Mouse (Mus musculus) CD8-positive naive resting alpha-beta T cell, adult 2 months (primary cell): Measurements from ENCODE around the gene 3110082I17Rik.

Experiments used
- DNase-seq, 2 experiments: peaks; one replicate each; pipeline ENCODE4 v3.0.0; 2022; ENCODE audit warnings: low read depth in 2 of 2, low spot score in 2 of 2

3110082I17Rik gene

GRCm38 (mm10) chr5:139423026-139423865 is 37.1 kb downstream of the 3110082I17Rik start, which contains the start of gene Gper1:
Gene Gper1, plus strand, starts transcription at chr5:139423151.
- DNase-seq = no peak

- DNase-seq = no peak
Observed at GRCm38 (mm10) chr5:139418633-139419032, 41.7 kb downstream of the 3110082I17Rik start.

GRCm38 (mm10) chr5:139418110-139418509 is 42.2 kb downstream of the 3110082I17Rik start:
- no peak for DNase-seq

- no peak for DNase-seq
Observed at GRCm38 (mm10) chr5:139417480-139417879, 42.8 kb downstream of the 3110082I17Rik start.

- DNase-seq = no peak
Observed at GRCm38 (mm10) chr5:139416942-139417341, 43.4 kb downstream of the 3110082I17Rik start.

- DNase-seq = no peak
Observed at GRCm38 (mm10) chr5:139415001-139415400, 45.3 kb downstream of the 3110082I17Rik start.

- DNase-seq = no peak
Observed at GRCm38 (mm10) chr5:139413545-139413944, 46.8 kb downstream of the 3110082I17Rik start.

- no peak for DNase-seq
Observed at GRCm38 (mm10) chr5:139411665-139412314, 48.5 kb downstream of the 3110082I17Rik start.

GRCm38 (mm10) chr5:139411117-139411516 is 49.2 kb downstream of the 3110082I17Rik start:
- no peak for DNase-seq

- no peak for DNase-seq
Observed at GRCm38 (mm10) chr5:139410056-139410455, 50.3 kb downstream of the 3110082I17Rik start.

- no peak for DNase-seq
Observed at GRCm38 (mm10) chr5:139409412-139409811, 50.9 kb downstream of the 3110082I17Rik start.

GRCm38 (mm10) chr5:139408511-139408910 is 51.8 kb downstream of the 3110082I17Rik start:
- DNase-seq = no peak

- no peak for DNase-seq
Observed at GRCm38 (mm10) chr5:139407121-139407885, 53.0 kb downstream of the 3110082I17Rik start.

- DNase-seq = no peak
Observed at GRCm38 (mm10) chr5:139405953-139406352, 54.4 kb downstream of the 3110082I17Rik start.

GRCm38 (mm10) chr5:139405478-139405877 is 54.8 kb downstream of the 3110082I17Rik start:
- DNase-seq = no peak

- DNase-seq = no peak
Observed at GRCm38 (mm10) chr5:139404801-139405401, 55.4 kb downstream of the 3110082I17Rik start, which contains the start of gene C130050O18Rik. Gene C130050O18Rik, plus strand, starts transcription at chr5:139405280.

GRCm38 (mm10) chr5:139403692-139404260 is 56.6 kb downstream of the 3110082I17Rik start:
- no peak for DNase-seq

- no peak for DNase-seq
Observed at GRCm38 (mm10) chr5:139402106-139402505, 58.2 kb downstream of the 3110082I17Rik start.

- no peak for DNase-seq
Observed at GRCm38 (mm10) chr5:139399991-139400390, 60.3 kb downstream of the 3110082I17Rik start.

GRCm38 (mm10) chr5:139398786-139399185 is 61.5 kb downstream of the 3110082I17Rik start:
- DNase-seq = no peak
